Mouse (Mus musculus): Measurements from ENCODE around the gene Adra1d. TPM values are rescaled to one million over a fixed set of nuclear protein-coding genes. Genes with fewer than 3 reads are reported as not detected.

Adra1d gene
- polyA plus RNA-seq, 1 experiment from 2014 or later = not detected

- H3K4me3 ChIP-seq (ENCODE audit: low read depth, low read length) = no peak overlapping the region
- peak overlapping the region; percentile 41 for H3K4me2 ChIP-seq (ENCODE audit: low read depth, low read length, severe bottlenecking)
- H3K9me3 ChIP-seq (ENCODE audit: control insufficient read depth, low read length) = no peaks in the 10 kb centered on the region
- peak overlapping the region; percentile 30; the same call in 1 of the 2 replicates for H3K9ac ChIP-seq (ENCODE audit: low read length)
- DNase-seq (ENCODE audit: low spot score) = peak; percentile 84
- WGBS = 21% methylated on average over 17 of the region's 17 CpGs
- no peaks in the 10 kb centered on the region for H3K27me3 ChIP-seq (ENCODE audit: control insufficient read depth, insufficient read depth, low read length)
- ATAC-seq (replicated peaks; ENCODE audit: low FRiP score) = peak; percentile 43
- H3K4me1 ChIP-seq (replicated peaks; ENCODE audit: control insufficient read depth, insufficient read depth, low read length) = peaks cover 16% of the 10 kb centered on the region
- H3K27ac ChIP-seq (ENCODE audit: low read depth, low read length) = no peak overlapping the region
- no peaks in the 10 kb centered on the region for H3K36me3 ChIP-seq (ENCODE audit: control insufficient read depth, insufficient read depth, low read length)
Measured at GRCm38 (mm10) chr2:131509671-131510313, 52.3 kb downstream of the Adra1d start.

- Histone ChIP-seq H3K9ac (ENCODE audit: low read length) (no peak overlapping the region), H3K36me3 (ENCODE audit: control insufficient read depth, insufficient read depth, low read length) (no peaks in the 10 kb centered on the region), H3K4me3 (ENCODE audit: low read depth, low read length) (no peak overlapping the region), H3K9me3 (ENCODE audit: control insufficient read depth, low read length) (no peaks in the 10 kb centered on the region), H3K4me2 (ENCODE audit: low read depth, low read length, severe bottlenecking) (no peak overlapping the region), H3K4me1 (replicated peaks; ENCODE audit: control insufficient read depth, insufficient read depth, low read length) (peaks cover 16% of the 10 kb centered on the region), H3K27me3 (ENCODE audit: control insufficient read depth, insufficient read depth, low read length) (no peaks in the 10 kb centered on the region), H3K27ac (ENCODE audit: low read depth, low read length) (no peak overlapping the region)
- WGBS = 68% methylated on average over 2 of the region's 2 CpGs
- DNase-seq (ENCODE audit: low spot score) = no peak
- no peak for ATAC-seq (replicated peaks; ENCODE audit: low FRiP score)
Measured at GRCm38 (mm10) chr2:131508501-131508900, 53.6 kb downstream of the Adra1d start.

- Histone ChIP-seq H3K4me1 (replicated peaks; ENCODE audit: control insufficient read depth, insufficient read depth, low read length) (peaks cover 16% of the 10 kb centered on the region), H3K9ac (ENCODE audit: low read length) (peak overlapping the region; percentile 44; the same call in 1 of the 2 replicates), H3K27ac (ENCODE audit: low read depth, low read length) (peak overlapping the region; percentile 66), H3K4me3 (ENCODE audit: low read depth, low read length) (no peak overlapping the region), H3K9me3 (ENCODE audit: control insufficient read depth, low read length) (no peaks in the 10 kb centered on the region), H3K36me3 (ENCODE audit: control insufficient read depth, insufficient read depth, low read length) (no peaks in the 10 kb centered on the region), H3K27me3 (ENCODE audit: control insufficient read depth, insufficient read depth, low read length) (no peaks in the 10 kb centered on the region), H3K4me2 (ENCODE audit: low read depth, low read length, severe bottlenecking) (no peak overlapping the region)
- WGBS = 2% methylated on average over 3 of the region's 3 CpGs
- DNase-seq (ENCODE audit: low spot score) (peak; percentile 74), ATAC-seq (replicated peaks; ENCODE audit: low FRiP score) (peak; percentile 88)
Measured at GRCm38 (mm10) chr2:131506358-131506757, 55.7 kb downstream of the Adra1d start.

- no peak overlapping the region for H3K4me3 ChIP-seq (ENCODE audit: low read depth, low read length)
- ATAC-seq (replicated peaks; ENCODE audit: low FRiP score) = no peak
- H3K4me1 ChIP-seq (replicated peaks; ENCODE audit: control insufficient read depth, insufficient read depth, low read length) = peaks cover 16% of the 10 kb centered on the region
- no peaks in the 10 kb centered on the region for H3K27me3 ChIP-seq (ENCODE audit: control insufficient read depth, insufficient read depth, low read length)
- H3K27ac ChIP-seq (ENCODE audit: low read depth, low read length) = no peak overlapping the region
- H3K4me2 ChIP-seq (ENCODE audit: low read depth, low read length, severe bottlenecking) = no peak overlapping the region
- H3K9ac ChIP-seq (ENCODE audit: low read length) = no peak overlapping the region
- no peaks in the 10 kb centered on the region for H3K36me3 ChIP-seq (ENCODE audit: control insufficient read depth, insufficient read depth, low read length)
- DNase-seq (ENCODE audit: low spot score) = no peak
- no peaks in the 10 kb centered on the region for H3K9me3 ChIP-seq (ENCODE audit: control insufficient read depth, low read length)
Measured at GRCm38 (mm10) chr2:131505431-131505830, 56.7 kb downstream of the Adra1d start.

- Histone ChIP-seq H3K27ac (ENCODE audit: low read depth, low read length) (0 out of 2 replicates have a peak overlapping the region, but pooled peaks have one; percentile 25), H3K27me3 (ENCODE audit: control insufficient read depth, insufficient read depth, low read length) (no peaks in the 10 kb centered on the region), H3K9me3 (ENCODE audit: control insufficient read depth, low read length) (no peaks in the 10 kb centered on the region), H3K4me2 (ENCODE audit: low read depth, low read length, severe bottlenecking) (no peak overlapping the region), H3K36me3 (ENCODE audit: control insufficient read depth, insufficient read depth, low read length) (no peaks in the 10 kb centered on the region), H3K4me1 (replicated peaks; ENCODE audit: control insufficient read depth, insufficient read depth, low read length) (peaks cover 7% of the 10 kb centered on the region), H3K4me3 (ENCODE audit: low read depth, low read length) (no peak overlapping the region), H3K9ac (ENCODE audit: low read length) (no peak overlapping the region)
- 87% methylated on average over 5 of the region's 5 CpGs for WGBS
- DNase-seq (ENCODE audit: low spot score) (no peak), ATAC-seq (replicated peaks; ENCODE audit: low FRiP score) (no peak)
Measured at GRCm38 (mm10) chr2:131502561-131502960, 59.5 kb downstream of the Adra1d start.

- H3K27ac ChIP-seq (ENCODE audit: low read depth, low read length) = peak overlapping the region; percentile 25; the same call in 1 of the 2 replicates
- no peak overlapping the region for H3K9ac ChIP-seq (ENCODE audit: low read length)
- 69% methylated on average over 5 of the region's 5 CpGs for WGBS
- DNase-seq (ENCODE audit: low spot score) (no peak), ATAC-seq (replicated peaks; ENCODE audit: low FRiP score) (no peak)
- no peaks in the 10 kb centered on the region for H3K9me3 ChIP-seq (ENCODE audit: control insufficient read depth, low read length)
- no peak overlapping the region for H3K4me3 ChIP-seq (ENCODE audit: low read depth, low read length)
- H3K36me3 ChIP-seq (ENCODE audit: control insufficient read depth, insufficient read depth, low read length) = no peaks in the 10 kb centered on the region
- H3K27me3 ChIP-seq (ENCODE audit: control insufficient read depth, insufficient read depth, low read length) = no peaks in the 10 kb centered on the region
- no peak overlapping the region for H3K4me2 ChIP-seq (ENCODE audit: low read depth, low read length, severe bottlenecking)
- H3K4me1 ChIP-seq (replicated peaks; ENCODE audit: control insufficient read depth, insufficient read depth, low read length) = peaks cover 7% of the 10 kb centered on the region
Measured at GRCm38 (mm10) chr2:131501886-131502285, 60.2 kb downstream of the Adra1d start.

GRCm38 (mm10) chr2:131499290-131499845 is 62.7 kb downstream of the Adra1d start:
- Histone ChIP-seq H3K4me2 (ENCODE audit: low read depth, low read length, severe bottlenecking) (no peak overlapping the region), H3K36me3 (ENCODE audit: control insufficient read depth, insufficient read depth, low read length) (no peaks in the 10 kb centered on the region), H3K9ac (ENCODE audit: low read length) (no peak overlapping the region), H3K27me3 (ENCODE audit: control insufficient read depth, insufficient read depth, low read length) (no peaks in the 10 kb centered on the region), H3K27ac (ENCODE audit: low read depth, low read length) (no peak overlapping the region), H3K4me1 (replicated peaks; ENCODE audit: control insufficient read depth, insufficient read depth, low read length) (no peaks in the 10 kb centered on the region), H3K4me3 (ENCODE audit: low read depth, low read length) (no peak overlapping the region), H3K9me3 (ENCODE audit: control insufficient read depth, low read length) (no peaks in the 10 kb centered on the region)
- 69% methylated on average over 5 of the region's 5 CpGs for WGBS
- DNase-seq (ENCODE audit: low spot score) (no peak), ATAC-seq (replicated peaks; ENCODE audit: low FRiP score) (no peak)

GRCm38 (mm10) chr2:131498219-131498618 is 63.9 kb downstream of the Adra1d start:
- ATAC-seq (replicated peaks; ENCODE audit: low FRiP score) = no peak
- H3K9me3 ChIP-seq (ENCODE audit: control insufficient read depth, low read length) = no peaks in the 10 kb centered on the region

More at GRCm38 (mm10) chr2:131498219-131498618, 63.9 kb downstream of the Adra1d start:
- H3K9ac ChIP-seq (ENCODE audit: low read length) = no peak overlapping the region
- H3K4me3 ChIP-seq (ENCODE audit: low read depth, low read length) = no peak overlapping the region
- no peak for DNase-seq (ENCODE audit: low spot score)
- H3K36me3 ChIP-seq (ENCODE audit: control insufficient read depth, insufficient read depth, low read length) = no peaks in the 10 kb centered on the region
- no peaks in the 10 kb centered on the region for H3K4me1 ChIP-seq (replicated peaks; ENCODE audit: control insufficient read depth, insufficient read depth, low read length)
- no peak overlapping the region for H3K27ac ChIP-seq (ENCODE audit: low read depth, low read length)
- no peaks in the 10 kb centered on the region for H3K27me3 ChIP-seq (ENCODE audit: control insufficient read depth, insufficient read depth, low read length)
- no peak overlapping the region for H3K4me2 ChIP-seq (ENCODE audit: low read depth, low read length, severe bottlenecking)
- WGBS = 68% methylated on average over 7 of the region's 7 CpGs
